Mouse (Mus musculus): ENCODE results near the gene Mettl7b. TPM values are rescaled to one million over a fixed set of nuclear protein-coding genes. Genes with fewer than 3 reads are reported as not detected.

The Mettl7b gene
- total and polyA plus RNA-seq, 3 experiments, result not detected

DNA sequence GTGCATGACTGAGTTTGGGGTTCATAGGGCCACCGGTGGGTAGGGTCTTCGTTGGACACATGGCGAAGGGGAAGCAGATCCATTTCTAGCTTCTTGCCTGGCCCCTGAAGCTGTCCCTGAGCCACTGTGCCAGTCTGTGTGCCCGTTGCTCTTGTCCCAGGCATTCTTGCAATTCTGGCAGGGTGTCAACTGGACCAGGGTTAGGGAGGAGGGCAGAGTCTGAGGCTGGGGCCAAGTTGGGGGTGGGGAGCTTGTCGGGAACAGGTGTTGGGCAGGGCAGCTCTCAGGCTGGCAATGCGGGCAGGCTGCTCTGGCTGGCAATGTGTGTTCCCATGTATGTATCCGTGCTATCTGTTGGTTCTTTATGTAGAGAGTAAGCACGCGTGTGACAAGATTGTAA lies 22.3 kb downstream of the Mettl7b start:
- TF ChIP-seq GATA2 (IDR thresholded peaks at IDR 0.05; ENCODE audit: borderline replicate concordance, low read depth, low read length), result no peak
- TF ChIP-seq GATA1 (IDR thresholded peaks at IDR 0.05; ENCODE audit: borderline replicate concordance, low read length), result no peak
- no peak for TF ChIP-seq POLR2AphosphoS5 (IDR thresholded peaks at IDR 0.05; ENCODE audit: insufficient replicate concordance, low read depth, low read length)
- TF ChIP-seq CTCF (IDR thresholded peaks at IDR 0.05; ENCODE audit: low read depth, low read length), result no peak
- no peak for TF ChIP-seq TAL1 (conservative IDR thresholded peaks at IDR 0.05; ENCODE audit: low read depth, low read length)
- no peaks in the 10 kb centered on the region; the same call in 1 of the 2 replicates for H3K4me1 ChIP-seq (ENCODE audit: insufficient read depth, low read depth, low read length)
- DNase-seq (ENCODE audit: low spot score) (no peak), ATAC-seq (ENCODE audit: extremely low read depth, insufficient number of reproducible peaks, low FRiP score, poor library complexity, severe bottlenecking) (no peak)
- H3K9me3 ChIP-seq (replicated peaks), result no peaks in the 10 kb centered on the region
- no peaks in the 10 kb centered on the region for H3K36me3 ChIP-seq (replicated peaks)
- no peak overlapping the region for H3K4me3 ChIP-seq (ENCODE audit: low read depth, low read length)
- peaks cover 43% of the 10 kb centered on the region for H3K27me3 ChIP-seq (ENCODE audit: insufficient read depth, low read length)

DNA sequence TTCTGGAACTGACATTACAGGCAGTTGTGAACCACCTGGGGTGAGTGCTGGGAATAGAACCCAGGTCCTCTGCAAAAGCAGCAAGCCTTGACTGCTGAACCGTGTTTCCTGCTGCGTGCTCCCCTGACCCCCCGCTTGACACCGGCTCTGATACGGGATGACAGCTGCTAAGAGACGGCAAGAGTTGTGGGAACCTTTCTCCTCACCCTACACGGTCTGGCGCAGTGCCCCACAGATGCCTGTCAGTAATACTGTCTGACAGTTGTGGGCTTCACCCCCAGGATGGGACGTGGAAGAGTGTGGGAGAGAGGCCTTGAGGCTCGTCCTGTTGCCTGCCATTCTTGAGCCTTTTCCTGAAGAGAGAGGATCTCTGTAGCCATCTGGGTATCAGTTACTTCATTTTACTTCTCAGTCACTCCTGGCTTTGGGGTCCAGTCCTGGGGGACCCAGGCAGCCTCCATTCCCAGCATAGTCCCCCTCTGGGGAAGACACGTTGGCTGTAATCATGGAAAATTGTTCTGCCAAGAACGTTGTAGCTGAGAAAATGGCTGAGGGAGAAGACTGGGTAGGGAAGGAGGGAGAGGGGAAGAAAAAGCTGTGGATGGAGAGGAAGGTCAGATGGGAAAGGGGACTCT lies 22.9 kb downstream of the Mettl7b start:
- H3K36me3 ChIP-seq (replicated peaks), result no peaks in the 10 kb centered on the region
- no peak for DNase-seq (ENCODE audit: low spot score)
- H3K4me1 ChIP-seq (ENCODE audit: insufficient read depth, low read depth, low read length), result no peaks in the 10 kb centered on the region; the same call in 1 of the 2 replicates
- no peak for ATAC-seq (ENCODE audit: extremely low read depth, insufficient number of reproducible peaks, low FRiP score, poor library complexity, severe bottlenecking)
- no peaks in the 10 kb centered on the region for H3K9me3 ChIP-seq (replicated peaks)
- H3K4me3 ChIP-seq (ENCODE audit: low read depth, low read length), result no peak overlapping the region
- H3K27me3 ChIP-seq (ENCODE audit: insufficient read depth, low read length), result peaks cover 49% of the 10 kb centered on the region
- TF ChIP-seq TAL1 (conservative IDR thresholded peaks at IDR 0.05; ENCODE audit: low read depth, low read length) (no peak), GATA2 (IDR thresholded peaks at IDR 0.05; ENCODE audit: borderline replicate concordance, low read depth, low read length) (no peak), CTCF (IDR thresholded peaks at IDR 0.05; ENCODE audit: low read depth, low read length) (no peak), POLR2AphosphoS5 (IDR thresholded peaks at IDR 0.05; ENCODE audit: insufficient replicate concordance, low read depth, low read length) (no peak), GATA1 (IDR thresholded peaks at IDR 0.05; ENCODE audit: borderline replicate concordance, low read length) (no peak)

DNA sequence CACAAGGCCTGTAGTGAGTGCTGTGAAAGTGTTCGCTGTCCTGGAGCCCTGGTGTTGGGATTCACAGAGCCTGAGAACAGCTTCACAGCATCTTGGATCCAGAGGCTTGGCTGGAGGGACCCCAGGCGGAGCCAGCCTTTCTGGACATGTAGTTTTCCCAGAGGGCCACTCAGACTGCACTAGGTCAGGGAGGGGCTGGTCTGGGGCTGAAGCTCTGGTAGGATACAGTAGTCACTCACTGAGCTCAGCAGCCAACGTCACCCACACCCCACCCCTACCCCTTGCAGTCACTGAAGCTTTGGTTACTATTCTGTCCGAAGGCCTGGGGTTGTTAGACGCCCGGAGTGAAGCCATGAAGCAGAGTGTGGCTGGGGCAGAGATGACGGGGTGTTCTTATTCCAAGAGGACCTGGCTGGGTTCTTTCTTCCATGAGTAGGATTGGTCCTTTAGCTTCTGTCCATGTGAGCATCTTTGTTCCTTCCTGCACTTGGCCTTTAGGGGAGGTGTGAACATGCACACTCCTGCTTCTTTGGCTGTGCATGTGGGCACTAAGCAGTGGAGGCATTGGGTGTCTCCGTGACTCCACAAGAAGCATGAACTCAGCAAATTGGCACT lies 24.9 kb downstream of the Mettl7b start:
- H3K27me3 ChIP-seq (ENCODE audit: insufficient read depth, low read length), result peaks cover 52% of the 10 kb centered on the region
- DNase-seq (ENCODE audit: low spot score) (no peak), ATAC-seq (ENCODE audit: extremely low read depth, insufficient number of reproducible peaks, low FRiP score, poor library complexity, severe bottlenecking) (no peak)
- TF ChIP-seq GATA1 (IDR thresholded peaks at IDR 0.05; ENCODE audit: borderline replicate concordance, low read length), result no peak
- no peak for TF ChIP-seq GATA2 (IDR thresholded peaks at IDR 0.05; ENCODE audit: borderline replicate concordance, low read depth, low read length)
- no peak for TF ChIP-seq TAL1 (conservative IDR thresholded peaks at IDR 0.05; ENCODE audit: low read depth, low read length)
- H3K4me3 ChIP-seq (ENCODE audit: low read depth, low read length), result no peak overlapping the region
- no peaks in the 10 kb centered on the region for H3K9me3 ChIP-seq (replicated peaks)
- no peaks in the 10 kb centered on the region for H3K36me3 ChIP-seq (replicated peaks)
- H3K4me1 ChIP-seq (ENCODE audit: insufficient read depth, low read depth, low read length), result no peaks in the 10 kb centered on the region; the same call in 1 of the 2 replicates

DNA sequence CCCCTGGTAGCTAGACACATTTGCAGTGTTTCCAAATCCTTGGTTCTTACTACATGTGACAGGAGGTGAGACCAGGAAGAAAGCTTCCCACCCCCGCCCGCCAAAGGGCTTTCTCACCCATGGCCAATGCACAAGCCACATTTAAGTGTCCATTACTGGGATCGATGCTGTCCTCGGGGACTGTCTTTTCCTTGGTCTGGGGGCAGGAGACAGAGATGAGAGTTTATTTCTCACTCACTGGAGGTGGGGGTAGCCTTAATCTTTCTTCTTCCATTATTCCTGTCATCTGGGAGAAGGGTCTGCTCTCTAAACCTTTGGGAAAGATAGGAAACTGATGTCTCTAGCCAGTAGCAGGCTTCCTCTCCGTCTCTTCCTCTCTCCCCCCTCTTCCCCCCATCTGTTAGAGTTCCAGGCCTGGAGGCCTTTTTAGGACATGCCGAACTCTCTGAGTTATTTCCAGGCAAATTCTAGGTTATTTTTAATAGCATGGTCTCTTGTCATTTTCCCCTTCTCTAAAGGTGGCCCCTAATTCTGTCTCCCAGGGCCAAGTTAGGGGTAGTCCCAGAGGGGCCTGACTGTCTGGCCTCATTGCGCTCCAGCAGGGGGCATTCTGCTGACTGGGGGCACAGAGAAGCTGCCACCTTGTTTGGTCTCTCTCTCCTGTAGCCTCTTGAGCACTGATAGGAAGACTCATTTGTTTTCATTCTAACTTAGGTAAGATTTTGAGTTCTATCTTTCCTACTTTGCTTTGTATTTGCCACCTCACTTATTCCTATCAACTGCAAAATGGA lies 25.6 kb downstream of the Mettl7b start:
- Histone ChIP-seq H3K27me3 (ENCODE audit: insufficient read depth, low read length) (peaks cover 51% of the 10 kb centered on the region), H3K4me3 (ENCODE audit: low read depth, low read length) (no peak overlapping the region), H3K4me1 (ENCODE audit: insufficient read depth, low read depth, low read length) (no peaks in the 10 kb centered on the region), H3K9me3 (replicated peaks) (no peaks in the 10 kb centered on the region), H3K36me3 (replicated peaks) (no peaks in the 10 kb centered on the region)
- ATAC-seq (ENCODE audit: extremely low read depth, insufficient number of reproducible peaks, low FRiP score, poor library complexity, severe bottlenecking) (no peak), DNase-seq (ENCODE audit: low spot score) (no peak)
- TF ChIP-seq GATA2 (IDR thresholded peaks at IDR 0.05; ENCODE audit: borderline replicate concordance, low read depth, low read length) (no peak), POLR2AphosphoS5 (IDR thresholded peaks at IDR 0.05; ENCODE audit: insufficient replicate concordance, low read depth, low read length) (no peak), TAL1 (conservative IDR thresholded peaks at IDR 0.05; ENCODE audit: low read depth, low read length) (no peak)

DNA sequence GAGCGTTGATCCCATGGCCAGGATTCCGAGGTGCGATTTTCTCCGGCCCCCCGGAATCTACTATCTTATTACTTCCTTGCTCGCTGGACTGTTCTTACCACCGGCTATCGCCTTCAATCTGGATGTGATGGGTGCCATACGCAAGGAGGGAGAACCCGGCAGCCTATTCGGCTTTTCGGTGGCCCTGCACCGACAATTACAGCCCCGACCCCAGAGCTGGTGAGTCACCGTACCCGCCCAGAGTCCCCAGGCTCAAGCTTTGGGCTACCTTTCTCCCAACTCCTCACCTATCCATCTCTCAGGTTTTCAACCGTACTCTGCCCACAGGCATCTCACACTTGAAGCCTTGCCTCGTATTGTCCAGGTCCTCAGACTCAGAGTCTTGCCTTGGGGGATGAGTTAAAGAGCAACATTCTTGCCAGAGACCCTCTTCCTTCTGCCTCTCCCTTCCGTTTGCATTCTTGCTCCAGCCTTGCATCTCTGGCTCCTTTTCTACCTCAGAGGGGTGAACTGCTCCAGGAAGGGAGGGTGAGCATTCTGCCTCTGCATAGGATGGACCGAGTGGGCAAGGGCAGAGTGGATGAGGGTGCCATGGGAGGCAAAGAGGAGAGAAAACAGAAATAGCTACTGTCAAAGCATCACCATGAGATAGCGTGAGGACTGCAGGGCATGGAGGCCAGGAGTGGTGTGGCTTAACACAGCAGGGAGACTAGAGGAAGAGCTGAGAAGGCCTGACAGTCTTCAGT lies 26.6 kb downstream of the Mettl7b start:
- DNase-seq (ENCODE audit: low spot score), result no peak
- Histone ChIP-seq H3K36me3 (replicated peaks) (no peaks in the 10 kb centered on the region), H3K4me3 (ENCODE audit: low read depth, low read length) (peak overlapping the region; percentile 19; the same call in 1 of the 2 replicates), H3K27me3 (ENCODE audit: insufficient read depth, low read length) (peaks cover 57% of the 10 kb centered on the region), H3K9me3 (replicated peaks) (no peaks in the 10 kb centered on the region), H3K4me1 (ENCODE audit: insufficient read depth, low read depth, low read length) (no peaks in the 10 kb centered on the region)
- ATAC-seq (ENCODE audit: extremely low read depth, insufficient number of reproducible peaks, low FRiP score, poor library complexity, severe bottlenecking), result no peak
- no peak for TF ChIP-seq GATA2 (IDR thresholded peaks at IDR 0.05; ENCODE audit: borderline replicate concordance, low read depth, low read length)
- TF ChIP-seq CTCF (IDR thresholded peaks at IDR 0.05; ENCODE audit: low read depth, low read length), result no peak
- TF ChIP-seq TAL1 (conservative IDR thresholded peaks at IDR 0.05; ENCODE audit: low read depth, low read length), result no peak
- no peak for TF ChIP-seq GATA1 (IDR thresholded peaks at IDR 0.05; ENCODE audit: borderline replicate concordance, low read length)
- TF ChIP-seq POLR2AphosphoS5 (IDR thresholded peaks at IDR 0.05; ENCODE audit: insufficient replicate concordance, low read depth, low read length), result no peak

DNA sequence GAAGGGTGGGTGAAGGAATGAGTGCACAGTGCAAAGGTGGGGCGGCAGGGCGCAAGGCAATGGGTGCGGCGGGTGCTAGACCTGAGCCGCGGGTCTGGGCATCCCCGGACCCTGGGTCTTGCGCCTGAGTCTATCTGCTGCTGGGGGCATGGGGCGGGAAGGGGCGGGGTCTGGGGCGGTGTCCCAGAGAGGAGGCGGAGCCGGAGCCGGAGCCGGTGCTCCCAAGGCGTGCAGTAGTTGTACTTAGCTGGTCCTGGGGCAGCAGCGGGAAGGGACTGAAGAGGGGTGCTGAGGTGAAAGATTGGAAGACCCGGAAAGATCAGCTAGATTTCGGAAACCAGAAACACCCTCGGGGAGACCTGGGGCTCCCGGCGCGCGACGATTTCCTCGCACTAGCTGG lies 27.2 kb downstream of the Mettl7b start, which contains the start of gene Itga7:
TSS of gene Itga7 (plus strand) at position 245 of the 400 bp plus-strand sequence.
- no peak for DNase-seq (ENCODE audit: low spot score)
- Histone ChIP-seq H3K4me1 (ENCODE audit: insufficient read depth, low read depth, low read length) (no peaks in the 10 kb centered on the region), H3K36me3 (replicated peaks) (no peaks in the 10 kb centered on the region), H3K9me3 (replicated peaks) (no peaks in the 10 kb centered on the region), H3K4me3 (ENCODE audit: low read depth, low read length) (peak within 1 kb of the TSS; percentile 19; the same call in 1 of the 2 replicates), H3K27me3 (ENCODE audit: insufficient read depth, low read length) (peaks cover 61% of the 10 kb centered on the region)
- no peak for ATAC-seq (ENCODE audit: extremely low read depth, insufficient number of reproducible peaks, low FRiP score, poor library complexity, severe bottlenecking)
- TF ChIP-seq POLR2AphosphoS5 (IDR thresholded peaks at IDR 0.05; ENCODE audit: insufficient replicate concordance, low read depth, low read length), result no peak
- no peak for TF ChIP-seq TAL1 (conservative IDR thresholded peaks at IDR 0.05; ENCODE audit: low read depth, low read length)
- TF ChIP-seq GATA1 (IDR thresholded peaks at IDR 0.05; ENCODE audit: borderline replicate concordance, low read length), result no peak
- no peak for TF ChIP-seq CTCF (IDR thresholded peaks at IDR 0.05; ENCODE audit: low read depth, low read length)
- no peak for TF ChIP-seq GATA2 (IDR thresholded peaks at IDR 0.05; ENCODE audit: borderline replicate concordance, low read depth, low read length)
